Comparison of ENCODE assay signal across 10 mouse cellular contexts in genomic region chr13:112760538-112760881, GRCm38 (mm10). TPM values are rescaled to one million over a fixed set of nuclear protein-coding genes. Genes with fewer than 3 reads are reported as not detected.
DNase-seq lines count a peak whose midpoint lies in the region; ATAC-seq and TF ChIP-seq lines count a peak whose summit lies in the region.
"Had no signal": no experiment of that assay in that cellular context is flagged by ENCODE, and none has a peak within 500 bp of the region (broad histone marks: within the 10 kb centered on the region; RNA-seq: fewer than 3 reads in every experiment).

No protein-coding gene starts in this region.

- WGBS in heart, embryonic 16.5 days: 29% methylated on average over 1 of the region's 1 CpGs

- TF ChIP-seq CTCF in G1E (IDR thresholded peaks at IDR 0.05; ENCODE audit: low read depth, low read length): no peak

- no peak overlapping the region for H3K9ac ChIP-seq in heart, embryonic 16.5 days (ENCODE audit: low read length)
- H3K9ac ChIP-seq: neural tube, embryonic 12.5 days had no signal

- H3K4me3 ChIP-seq in G1E (ENCODE audit: low read depth, low read length): peak overlapping the region; percentile 36; the same call in 1 of the 2 replicates
- no peak overlapping the region for H3K4me3 ChIP-seq in heart, embryonic 16.5 days (ENCODE audit: low read length)
- H3K4me3 ChIP-seq: neural tube, embryonic 12.5 days had no signal

- peak; percentile 45 for DNase-seq in kidney, adult 18-20 months
- DNase-seq in kidney, postnatal 10 days: no peak
- DNase-seq in G1E (ENCODE audit: low spot score): no peak
- no peak for DNase-seq in urinary bladder, postnatal 25 days (ENCODE audit: low spot score)
- DNase-seq: lung, postnatal 4 days; thymus, postnatal 4 days had no signal

- peaks cover 79% of the 10 kb centered on the region for H3K4me1 ChIP-seq in G1E (ENCODE audit: insufficient read depth, low read depth, low read length)
- peaks cover 41% of the 10 kb centered on the region for H3K4me1 ChIP-seq in heart, embryonic 16.5 days (ENCODE audit: control insufficient read depth, insufficient read depth, low read length)

- no peaks in the 10 kb centered on the region for H3K9me3 ChIP-seq in G1E (replicated peaks)
- no peaks in the 10 kb centered on the region for H3K9me3 ChIP-seq in heart, embryonic 16.5 days (replicated peaks; ENCODE audit: control insufficient read depth, low read length)
- H3K9me3 ChIP-seq: neural tube, embryonic 12.5 days had no signal

- no peaks in the 10 kb centered on the region for H3K36me3 ChIP-seq in G1E (replicated peaks)
- no peaks in the 10 kb centered on the region for H3K36me3 ChIP-seq in heart, embryonic 16.5 days (ENCODE audit: control insufficient read depth, insufficient read depth)
- H3K36me3 ChIP-seq: neural tube, embryonic 12.5 days had no signal

- H3K27me3 ChIP-seq in G1E (ENCODE audit: insufficient read depth, low read length): peaks cover 3% of the 10 kb centered on the region; the same call in 1 of the 2 replicates
- no peaks in the 10 kb centered on the region for H3K27me3 ChIP-seq in heart, embryonic 16.5 days (ENCODE audit: control insufficient read depth, insufficient read depth, low read length)
- H3K27me3 ChIP-seq: neural tube, embryonic 12.5 days had no signal

- H3K27ac ChIP-seq in heart, embryonic 16.5 days (ENCODE audit: low read length): peak overlapping the region; percentile 16; the same call in 1 of the 2 replicates
- H3K27ac ChIP-seq: neural tube, embryonic 12.5 days had no signal

- H3K4me2 ChIP-seq in heart, embryonic 16.5 days (ENCODE audit: low read depth, low read length): no peak overlapping the region
- H3K4me2 ChIP-seq: neural tube, embryonic 12.5 days had no signal

- ATAC-seq in G1E (ENCODE audit: extremely low read depth, insufficient number of reproducible peaks, low FRiP score, poor library complexity, severe bottlenecking): peak; percentile 25; the same call in 1 of the 2 replicates
- ATAC-seq in heart, embryonic 16.5 days (replicated peaks; ENCODE audit: extremely low read depth, insufficient read depth, low FRiP score): no peak
- ATAC-seq in megakaryocyte progenitor cell, adult 5-6 weeks (replicated peaks; ENCODE audit: poor library complexity): peak; percentile 70
- no peak for ATAC-seq in inflammation-experienced regulatory T-cells, adult 6 months

RNA-seq across cellular contexts. Expression of gene Plpp1, which starts 40.1 kb away (rescaled TPM):
- total RNA-seq in G1E (2014; fragmentation: Nextera tagmentation): 12.3 and 19.4 TPM in 2 replicates
- 1.5 and 2.1 TPM in 2 replicates for total RNA-seq in G1E (2017)
- polyA plus RNA-seq in G1E (2012): 3.4 and 3.5 TPM in 2 replicates
- 59.3 and 63.2 TPM in 2 replicates for polyA plus RNA-seq in heart, embryonic 16.5 days (2015; fragmentation: Nextera tagmentation; extraction: Ambion mirVana)
- total RNA-seq in megakaryocyte progenitor cell, adult 5-6 weeks (2015): 1.2 and 1.6 TPM in 2 replicates
- total RNA-seq in megakaryocyte progenitor cell, adult 5-6 weeks (2017): 1.0 and 2.7 TPM in 2 replicates
- polyA plus RNA-seq in inflammation-experienced regulatory T-cells, adult 6 months (2017; shearing (Covaris generic)): 1 to 10 TPM in 2 of 3 experiments, under 1 TPM in 1; 0.94 to 5.9 (median 1.2) TPM

Comparison
In these comparisons a context has a peak if more than half of its experiments do, and no peak if none do; other contexts are left out.
1. ATAC-seq: peak in G1E (single experiment) and megakaryocyte progenitor cell, adult 5-6 weeks (single experiment); none in heart, embryonic 16.5 days (single experiment) and inflammation-experienced regulatory T-cells, adult 6 months (single experiment).